Mouse (Mus musculus): ENCODE data around the gene Myh14.
A peak's percentile ranks its signal among the peaks of the same experiment; 100 is the strongest.

Gene Myh14

GRCm38 (mm10) chr7:44667996-44668738 is 2.5 kb downstream of the Myh14 start:
- no peak for DNase-seq

GRCm38 (mm10) chr7:44666462-44666861 is 4.2 kb downstream of the Myh14 start:
- DNase-seq, result no peak

- no peak for DNase-seq
These were observed 5.9 kb downstream of the Myh14 start for GRCm38 (mm10) chr7:44664731-44665130.

GRCm38 (mm10) chr7:44663546-44663945 is 7.1 kb downstream of the Myh14 start:
- DNase-seq, result no peak

- DNase-seq, result no peak
These were observed 8.1 kb downstream of the Myh14 start for GRCm38 (mm10) chr7:44662569-44662968.

- DNase-seq, result no peak
These were observed 8.5 kb downstream of the Myh14 start for GRCm38 (mm10) chr7:44662168-44662567.

- no peak for DNase-seq
These were observed 9.4 kb downstream of the Myh14 start for GRCm38 (mm10) chr7:44661219-44661618.

- peak; percentile 74 to 78 for DNase-seq
These were observed 15.1 kb downstream of the Myh14 start for GRCm38 (mm10) chr7:44655504-44655903.

- DNase-seq, result peak in 1 of 2 experiments; percentile 66
These were observed 16.9 kb downstream of the Myh14 start for GRCm38 (mm10) chr7:44653773-44654172.

GRCm38 (mm10) chr7:44651416-44651815 is 19.2 kb downstream of the Myh14 start:
- DNase-seq, result no peak

- DNase-seq, result peak; percentile 71 to 86
These were observed 20.7 kb downstream of the Myh14 start for GRCm38 (mm10) chr7:44649990-44650389.

GRCm38 (mm10) chr7:44649094-44649610 is 21.5 kb downstream of the Myh14 start:
- DNase-seq, result no peak

GRCm38 (mm10) chr7:44647729-44648128 is 22.9 kb downstream of the Myh14 start:
- DNase-seq, result no peak

GRCm38 (mm10) chr7:44647042-44647724 is 23.5 kb downstream of the Myh14 start:
- peak; percentile 92 to 93 for DNase-seq

- peak; percentile 80 to 86 for DNase-seq
These were observed 24.7 kb downstream of the Myh14 start for GRCm38 (mm10) chr7:44645951-44646350.

- DNase-seq, result peak in 1 of 2 experiments; percentile 51
These were observed 25.4 kb downstream of the Myh14 start for GRCm38 (mm10) chr7:44645256-44645655.

GRCm38 (mm10) chr7:44641887-44642286 is 28.8 kb downstream of the Myh14 start:
- DNase-seq, result peak; percentile 85 to 92

GRCm38 (mm10) chr7:44640843-44641605 is 29.6 kb downstream of the Myh14 start:
- no peak for DNase-seq

GRCm38 (mm10) chr7:44638663-44639062 is 32.0 kb downstream of the Myh14 start:
- no peak for DNase-seq

GRCm38 (mm10) chr7:44636684-44637083 is 34.0 kb downstream of the Myh14 start:
- DNase-seq, result no peak

- peak; percentile 41 to 51 for DNase-seq
These were observed 37.2 kb downstream of the Myh14 start for GRCm38 (mm10) chr7:44633407-44633806.

- DNase-seq, result no peak
These were observed 38.0 kb downstream of the Myh14 start for GRCm38 (mm10) chr7:44632676-44633075.

GRCm38 (mm10) chr7:44630437-44630836 is 40.2 kb downstream of the Myh14 start:
- DNase-seq, result no peak

Data from cerebellum, adult 18-20 months (tissue).